Mouse (Mus musculus) embryonic facial prominence, embryonic 15.5 days (tissue): Measurements from ENCODE around the gene Ggact. TPM values are rescaled to one million over a fixed set of nuclear protein-coding genes. Genes with fewer than 3 reads are reported as not detected.
A peak's percentile ranks its signal among the peaks of the same experiment; 100 is the strongest.

Experiments
- ATAC-seq: fragments of 200-750 bp; cut with Nextera tagmentation; 2 replicates; pipeline ENCODE4 v1.8.0; 2017; ENCODE audit warnings: low read depth, moderate TSS enrichment; ENCODE audit not compliant: insufficient number of reproducible peaks, low FRiP score, low TSS enrichment
- H3K27ac ChIP-seq: fragments of 300-500 bp; sonication (generic); replicated peaks from 2 replicates; pipeline ENCODE4 v1.5.1; 2015; ENCODE audit warnings: mild to moderate bottlenecking, inconsistent platforms
- H3K27me3 ChIP-seq: fragments of 300-500 bp; sonication (generic); 2 replicates; pipeline ENCODE4 v1.6.1; 2015; ENCODE audit warnings: inconsistent platforms
- H3K36me3 ChIP-seq: fragments of 300-500 bp; sonication (generic); 2 replicates; pipeline ENCODE4 v1.6.1; 2015; ENCODE audit warnings: mild to moderate bottlenecking, inconsistent platforms
- H3K4me1 ChIP-seq: fragments of 300-500 bp; sonication (generic); 2 replicates; pipeline ENCODE4 v1.6.1; 2015; ENCODE audit warnings: inconsistent platforms
- H3K4me2 ChIP-seq: fragments of 300-500 bp; sonication (generic); replicated peaks from 2 replicates; pipeline ENCODE4 v1.6.1; 2015; ENCODE audit warnings: mild to moderate bottlenecking, inconsistent platforms
- H3K4me3 ChIP-seq: fragments of 300-500 bp; sonication (generic); replicated peaks from 2 replicates; pipeline ENCODE4 v1.5.1; 2015; ENCODE audit warnings: mild to moderate bottlenecking, inconsistent platforms
- H3K9ac ChIP-seq: fragments of 300-500 bp; sonication (generic); 2 replicates; pipeline ENCODE4 v1.6.1; 2015; ENCODE audit warnings: inconsistent platforms
- H3K9me3 ChIP-seq: fragments of 300-500 bp; sonication (generic); replicated peaks from 2 replicates; pipeline ENCODE4 v1.6.1; 2016; ENCODE audit warnings: inconsistent platforms
- WGBS: fragments of 180-500 bp; shearing (Covaris S2); methylation state at CpG from one replicate; pipeline ENCODE4 v1.1.7; 2015; 5-methylcytosine and 5-hydroxymethylcytosine counted together
- polyA plus RNA-seq: library from polyadenylated mRNA; unstranded; fragments of >200 nt; fragmentation: Nextera tagmentation; extraction: Ambion mirVana; gene quantifications from 2 replicates; pipeline ENCODE4 v1.2.1, GENCODE M21; 2015

Ggact gene
- polyA plus RNA-seq, 1 experiment from 2014 or later: 12.5 TPM

DNA sequence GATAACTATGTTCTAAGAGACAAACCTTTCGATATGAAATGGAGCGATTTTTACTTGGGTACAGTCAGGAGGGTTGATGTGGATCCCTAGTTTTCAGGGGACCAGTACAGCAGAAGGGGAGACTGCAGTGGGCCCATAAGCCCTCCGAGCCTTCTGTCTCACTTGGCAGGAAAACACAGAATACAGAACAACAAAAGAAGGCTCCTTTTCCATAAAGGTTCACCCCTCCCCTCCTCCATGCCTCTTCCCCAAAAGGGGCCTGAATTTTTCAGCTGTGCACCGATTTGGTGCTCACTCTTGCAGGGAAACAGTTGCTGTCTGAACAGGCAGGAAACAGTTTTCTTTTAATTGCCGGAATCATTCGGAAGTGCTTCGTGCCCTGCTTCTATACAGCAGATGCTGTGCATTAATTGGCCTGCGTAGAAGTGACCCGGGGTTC, 31.3 kb downstream of the Ggact start:
- 44% methylated on average over 9 of the region's 9 CpGs for WGBS
- Histone ChIP-seq H3K36me3 (no peaks in the 10 kb centered on the region), H3K27ac (no peak overlapping the region)

DNA sequence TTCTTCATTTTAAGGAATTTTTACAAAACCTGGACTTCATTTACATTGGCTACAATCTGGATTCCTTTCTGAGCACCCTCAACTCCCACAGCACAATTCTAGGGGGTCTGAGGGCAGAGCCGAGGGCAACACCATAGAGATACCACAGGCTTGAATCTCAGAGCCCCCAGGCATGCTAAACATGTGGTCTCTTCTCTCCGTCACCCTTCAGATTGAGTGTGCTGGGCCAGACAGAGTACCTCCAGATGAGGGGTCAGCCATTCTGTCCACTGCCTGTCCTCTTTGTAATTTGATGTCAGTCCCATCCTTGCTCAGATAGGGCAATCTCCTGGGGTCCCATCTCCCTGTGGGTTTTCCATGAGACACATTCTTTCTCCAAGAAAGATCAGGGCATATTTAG, 31.9 kb downstream of the Ggact start:
- WGBS: 61% methylated on average over 2 of the region's 2 CpGs
- Histone ChIP-seq H3K27ac (no peak overlapping the region), H3K4me2 (no peak overlapping the region), H3K27me3 (no peaks in the 10 kb centered on the region), H3K36me3 (no peaks in the 10 kb centered on the region), H3K9ac (no peak overlapping the region), H3K9me3 (no peaks in the 10 kb centered on the region), H3K4me3 (no peak overlapping the region), H3K4me1 (peaks cover 18% of the 10 kb centered on the region)
- ATAC-seq: no peak

More for the DNA sequence above, 31.3 kb downstream of the Ggact start:
- Histone ChIP-seq H3K4me2 (no peak overlapping the region), H3K9ac (no peak overlapping the region), H3K9me3 (no peaks in the 10 kb centered on the region), H3K4me1 (peaks cover 18% of the 10 kb centered on the region), H3K27me3 (no peaks in the 10 kb centered on the region), H3K4me3 (no peak overlapping the region)
- ATAC-seq: no peak

DNA sequence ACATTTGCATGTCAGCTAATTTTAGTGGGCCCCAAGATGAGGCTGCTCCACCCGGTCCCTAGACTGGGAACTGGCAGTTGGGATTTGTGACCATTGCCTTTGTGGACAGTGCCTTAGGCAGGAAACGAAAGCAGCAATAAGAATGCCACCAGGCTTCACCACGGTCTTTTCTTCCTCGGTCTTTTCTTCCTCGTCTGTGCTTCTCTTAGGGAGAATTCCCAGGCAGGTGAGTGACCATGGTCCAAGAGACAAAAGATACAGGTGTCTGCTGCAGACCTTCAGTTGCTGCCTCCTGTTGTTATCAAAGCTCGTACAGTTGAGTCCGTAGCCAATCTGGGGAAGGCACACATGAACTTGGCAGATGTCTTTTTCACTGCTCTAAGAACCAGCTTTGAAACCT, 33.3 kb downstream of the Ggact start:
- 69% methylated on average over 7 of the region's 7 CpGs for WGBS
- Histone ChIP-seq H3K27ac (no peak overlapping the region), H3K9me3 (no peaks in the 10 kb centered on the region), H3K4me3 (no peak overlapping the region), H3K27me3 (no peaks in the 10 kb centered on the region), H3K36me3 (no peaks in the 10 kb centered on the region), H3K9ac (no peak overlapping the region), H3K4me1 (peaks cover 18% of the 10 kb centered on the region), H3K4me2 (no peak overlapping the region)
- no peak for ATAC-seq

DNA sequence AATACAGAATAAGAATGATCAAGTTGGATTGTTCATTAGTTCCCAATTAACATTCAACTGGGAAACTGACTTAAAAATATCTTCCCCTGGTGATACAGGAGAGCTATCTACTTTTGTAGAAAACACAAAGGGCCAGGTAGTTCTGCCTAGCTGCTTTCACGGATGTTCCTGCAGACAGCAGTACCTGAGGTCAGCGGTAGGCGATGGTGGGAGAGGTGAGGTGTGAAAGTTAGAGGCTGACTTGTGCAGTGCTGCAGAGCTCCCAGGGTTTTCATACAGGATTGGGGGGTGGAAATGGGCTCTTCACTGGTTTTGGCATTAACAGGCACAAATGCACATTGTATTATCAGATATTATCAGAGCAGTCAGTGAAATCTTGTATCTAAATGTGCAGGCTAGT, 35.8 kb downstream of the Ggact start:
- no peak overlapping the region for H3K4me3 ChIP-seq
- H3K4me2 ChIP-seq: no peak overlapping the region
- H3K27ac ChIP-seq: no peak overlapping the region
- H3K4me1 ChIP-seq: peaks cover 13% of the 10 kb centered on the region
- ATAC-seq: no peak
- H3K9ac ChIP-seq: no peak overlapping the region
- H3K27me3 ChIP-seq: 0 out of 2 replicates have a peak, but pooled peaks cover 2% of the 10 kb centered on the region
- 88% methylated on average over 3 of the region's 3 CpGs for WGBS
- no peaks in the 10 kb centered on the region for H3K36me3 ChIP-seq
- H3K9me3 ChIP-seq: no peaks in the 10 kb centered on the region

DNA sequence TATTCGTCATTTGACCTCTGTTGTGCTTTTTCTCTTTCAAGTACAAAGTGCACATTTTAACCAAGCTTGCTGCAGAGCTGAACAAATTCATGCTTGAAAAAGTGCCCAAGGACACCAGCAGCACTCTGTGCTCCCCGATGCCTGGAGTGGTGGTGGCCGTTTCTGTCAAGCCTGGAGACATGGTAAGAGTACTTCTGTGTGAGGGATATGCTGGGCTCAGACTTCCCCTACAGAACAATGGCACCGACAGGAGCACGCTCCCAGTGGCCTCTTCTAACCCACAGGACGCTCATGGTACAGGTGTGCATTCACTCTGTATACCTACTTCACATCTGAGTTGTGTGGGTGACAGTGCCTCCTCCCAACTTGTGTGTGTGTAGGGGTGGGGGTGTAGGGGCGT, 36.8 kb downstream of the Ggact start:
- peaks cover 5% of the 10 kb centered on the region; the same call in 1 of the 2 replicates for H3K4me1 ChIP-seq
- H3K27ac ChIP-seq: no peak overlapping the region
- 69% methylated on average over 7 of the region's 7 CpGs for WGBS
- ATAC-seq: no peak
- H3K4me2 ChIP-seq: no peak overlapping the region
- H3K9me3 ChIP-seq: no peaks in the 10 kb centered on the region
- no peak overlapping the region for H3K9ac ChIP-seq
- no peak overlapping the region for H3K4me3 ChIP-seq
- H3K27me3 ChIP-seq: 0 out of 2 replicates have a peak, but pooled peaks cover 2% of the 10 kb centered on the region
- H3K36me3 ChIP-seq: no peaks in the 10 kb centered on the region

DNA sequence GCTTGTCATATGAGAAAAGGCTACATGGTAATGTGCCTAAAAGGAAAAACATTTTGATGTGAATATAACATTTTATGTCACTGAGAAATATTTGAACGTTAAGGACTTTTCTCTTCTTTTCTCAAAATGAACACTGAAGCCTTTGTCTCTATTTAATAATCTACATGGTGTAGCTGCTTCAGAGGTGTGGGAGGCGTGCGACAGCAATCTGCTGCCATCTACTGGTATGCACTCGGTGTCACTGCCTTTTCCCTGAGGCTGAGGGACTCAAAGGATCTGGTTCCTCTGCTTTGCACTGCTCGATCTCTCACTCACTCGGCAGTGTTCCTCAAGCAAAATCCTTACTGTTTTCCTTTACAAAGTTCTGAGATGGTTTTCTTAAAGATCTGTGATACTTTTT, 37.4 kb downstream of the Ggact start:
- WGBS: 3% methylated on average over 6 of the region's 6 CpGs

DNA sequence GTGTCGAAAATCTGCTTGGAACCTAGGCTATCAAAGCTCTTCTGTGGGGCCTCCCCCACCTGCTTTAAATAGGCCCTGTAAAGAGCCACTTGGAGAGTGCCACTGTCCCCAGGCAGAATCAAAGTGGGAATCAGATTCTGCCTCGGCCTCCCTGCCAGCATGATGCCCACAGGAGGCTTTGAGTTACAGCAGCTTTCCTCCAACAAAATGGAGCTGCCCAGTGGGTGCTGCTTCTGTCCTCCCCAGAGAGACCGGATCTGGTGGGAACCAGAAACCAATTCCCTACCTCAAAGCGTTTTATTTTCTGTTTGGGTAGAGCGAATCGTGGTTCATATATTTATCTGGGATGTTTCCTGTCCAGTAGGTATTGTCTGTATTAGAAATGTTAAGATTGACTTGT, 37.9 kb downstream of the Ggact start:
- no peak overlapping the region for H3K4me2 ChIP-seq
- no peak overlapping the region for H3K9ac ChIP-seq
- no peak overlapping the region for H3K27ac ChIP-seq
- H3K4me1 ChIP-seq: 0 out of 2 replicates have a peak, but pooled peaks cover 3% of the 10 kb centered on the region
- H3K4me3 ChIP-seq: no peak overlapping the region
- no peaks in the 10 kb centered on the region for H3K36me3 ChIP-seq
- 0 out of 2 replicates have a peak, but pooled peaks cover 2% of the 10 kb centered on the region for H3K27me3 ChIP-seq
- ATAC-seq: peak; percentile 29; the same call in 1 of the 2 replicates
- 55% methylated on average over 6 of the region's 6 CpGs for WGBS
- no peaks in the 10 kb centered on the region for H3K9me3 ChIP-seq

More for the DNA sequence above, 37.4 kb downstream of the Ggact start:
- Histone ChIP-seq H3K9me3 (no peaks in the 10 kb centered on the region), H3K9ac (no peak overlapping the region), H3K4me2 (no peak overlapping the region), H3K4me3 (no peak overlapping the region), H3K27ac (no peak overlapping the region), H3K27me3 (0 out of 2 replicates have a peak, but pooled peaks cover 2% of the 10 kb centered on the region), H3K4me1 (0 out of 2 replicates have a peak, but pooled peaks cover 3% of the 10 kb centered on the region), H3K36me3 (no peaks in the 10 kb centered on the region)
- ATAC-seq: peak; percentile 77; the same call in 1 of the 2 replicates

DNA sequence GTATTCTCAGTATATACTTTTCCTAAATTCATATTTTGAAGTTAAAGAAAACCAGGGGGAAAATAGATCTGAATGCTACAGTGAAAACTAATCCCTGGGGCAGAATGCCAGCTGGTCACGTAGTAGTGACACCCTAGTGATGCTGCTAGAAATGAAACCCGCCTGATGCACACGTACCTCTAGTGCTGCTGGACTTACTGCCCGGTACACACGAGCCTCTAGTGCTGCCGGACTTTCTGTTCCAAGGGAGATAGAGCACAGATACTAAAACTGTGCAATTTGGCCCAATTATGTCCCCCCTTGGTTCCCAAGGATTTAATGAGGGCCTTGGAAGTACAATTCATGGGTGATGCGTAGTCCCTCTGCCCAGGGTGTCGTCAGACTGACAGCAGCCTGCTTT, 38.5 kb downstream of the Ggact start:
- H3K9me3 ChIP-seq: no peaks in the 10 kb centered on the region
- 0 out of 2 replicates have a peak, but pooled peaks cover 2% of the 10 kb centered on the region for H3K27me3 ChIP-seq
- no peak overlapping the region for H3K4me3 ChIP-seq
- 0 out of 2 replicates have a peak, but pooled peaks cover 3% of the 10 kb centered on the region for H3K4me1 ChIP-seq
- no peaks in the 10 kb centered on the region for H3K36me3 ChIP-seq
- no peak overlapping the region for H3K9ac ChIP-seq
- ATAC-seq: no peak
- H3K4me2 ChIP-seq: no peak overlapping the region
- WGBS: 75% methylated on average over 8 of the region's 8 CpGs
- H3K27ac ChIP-seq: no peak overlapping the region

DNA sequence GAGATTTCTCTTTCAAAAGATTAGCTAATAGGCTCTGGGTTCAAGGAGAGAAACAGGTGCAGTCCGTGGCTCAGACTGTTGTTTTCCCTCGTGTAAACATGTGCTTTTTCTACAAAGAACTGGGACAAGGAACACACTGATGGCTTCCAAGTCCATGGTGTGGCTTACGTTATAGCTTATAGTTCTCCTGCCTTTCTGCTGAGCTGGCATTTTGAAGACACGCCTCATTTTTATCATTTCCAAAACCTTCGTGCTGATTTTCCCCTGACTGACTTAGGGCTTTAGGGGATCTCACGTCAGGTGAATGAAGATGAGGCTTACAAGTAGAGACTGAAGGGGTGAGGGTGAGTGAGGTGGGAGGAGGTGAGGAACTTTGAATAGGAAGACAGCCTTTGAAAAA, 40.9 kb downstream of the Ggact start:
- no peak overlapping the region for H3K9ac ChIP-seq
- 0 out of 2 replicates have a peak, but pooled peaks cover 2% of the 10 kb centered on the region for H3K27me3 ChIP-seq
- no peak for ATAC-seq
- no peak overlapping the region for H3K4me2 ChIP-seq
- no peaks in the 10 kb centered on the region for H3K9me3 ChIP-seq
- H3K4me1 ChIP-seq: 0 out of 2 replicates have a peak, but pooled peaks cover 3% of the 10 kb centered on the region
- no peak overlapping the region for H3K4me3 ChIP-seq
- no peak overlapping the region for H3K27ac ChIP-seq
- 57% methylated on average over 6 of the region's 6 CpGs for WGBS
- no peaks in the 10 kb centered on the region for H3K36me3 ChIP-seq

DNA sequence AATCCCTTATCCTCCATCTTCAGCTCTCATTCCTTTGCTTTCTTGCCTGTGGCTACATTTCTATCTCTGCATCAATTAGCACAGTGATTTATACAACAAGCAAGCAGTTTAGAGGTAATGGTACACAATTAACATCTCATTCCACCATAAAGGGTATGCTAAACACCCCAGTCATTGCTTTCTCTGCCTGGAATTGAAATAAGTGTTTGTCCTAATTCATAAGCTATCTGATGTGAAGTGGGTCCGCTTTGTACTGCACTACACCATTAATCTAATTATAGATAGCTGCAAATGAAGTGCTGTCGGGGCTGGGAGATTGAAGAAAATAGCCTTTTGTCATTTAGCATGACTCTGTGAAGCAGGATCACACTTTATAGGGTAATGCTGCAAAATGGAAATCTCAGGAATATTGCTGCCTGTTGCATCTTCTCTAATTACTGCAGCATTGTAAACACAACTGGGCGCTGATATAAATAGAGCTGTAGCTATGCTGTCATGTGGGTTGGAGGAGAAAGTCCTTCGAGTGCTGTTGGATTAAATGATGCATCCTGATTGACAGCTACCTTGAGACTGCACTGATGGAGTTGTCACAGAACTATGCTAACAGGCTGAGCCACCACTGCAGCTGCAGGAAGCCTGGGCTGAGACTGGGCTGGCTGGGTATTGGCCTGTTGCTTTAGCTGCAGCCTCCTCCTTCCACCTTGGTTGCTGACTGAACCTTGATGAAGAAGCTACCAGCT, 41.5 kb downstream of the Ggact start:
- H3K9me3 ChIP-seq: no peaks in the 10 kb centered on the region
- H3K36me3 ChIP-seq: no peaks in the 10 kb centered on the region
- no peak overlapping the region for H3K4me3 ChIP-seq
- H3K4me2 ChIP-seq: no peak overlapping the region
- ATAC-seq: no peak
- H3K27me3 ChIP-seq: 0 out of 2 replicates have a peak, but pooled peaks cover 2% of the 10 kb centered on the region
- WGBS: 51% methylated on average over 4 of the region's 4 CpGs
- H3K4me1 ChIP-seq: 0 out of 2 replicates have a peak, but pooled peaks cover 3% of the 10 kb centered on the region
- no peak overlapping the region for H3K27ac ChIP-seq
- H3K9ac ChIP-seq: no peak overlapping the region

DNA sequence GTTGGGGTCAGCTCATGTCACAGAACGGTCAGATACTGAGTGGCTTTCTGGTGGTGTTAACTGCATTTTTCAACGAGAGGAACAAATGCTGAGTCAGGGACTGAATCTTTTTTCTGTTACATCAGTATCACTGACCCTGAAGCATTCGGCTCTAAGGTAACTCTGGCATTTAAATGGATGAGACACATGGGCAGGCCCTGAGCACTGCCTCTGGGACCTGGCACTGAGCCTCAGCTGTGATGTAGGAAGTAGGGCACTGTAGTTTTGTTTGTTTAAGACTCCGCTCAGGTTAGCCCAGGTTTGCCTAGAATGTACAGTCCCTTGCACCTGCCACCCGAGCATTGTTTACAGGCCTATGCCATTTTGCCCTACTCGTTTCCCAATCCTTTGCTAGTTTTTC, 43.7 kb downstream of the Ggact start:
- Histone ChIP-seq H3K27me3 (0 out of 2 replicates have a peak, but pooled peaks cover 2% of the 10 kb centered on the region), H3K4me1 (0 out of 2 replicates have a peak, but pooled peaks cover 3% of the 10 kb centered on the region), H3K4me3 (no peak overlapping the region), H3K4me2 (no peak overlapping the region), H3K9me3 (no peaks in the 10 kb centered on the region), H3K9ac (no peak overlapping the region), H3K36me3 (no peaks in the 10 kb centered on the region), H3K27ac (no peak overlapping the region)
- ATAC-seq: no peak
- 76% methylated on average over 6 of the region's 6 CpGs for WGBS
